Mouse (Mus musculus) monocyte, adult 2 months (primary cell): ENCODE measurements around the gene Pcgf6.
A peak's percentile ranks its signal among the peaks of the same experiment; 100 is the strongest.

Experiments used
- DNase-seq, 2 experiments: peaks; one replicate each; pipeline ENCODE4 v3.0.0; 2022; ENCODE audit warnings: low spot score in 2 of 2, low read depth in 1 of 2

Gene Pcgf6

GRCm38 (mm10) chr19:47050271-47051032 lies at the start of gene Pcgf6:
TSS of gene Pcgf6 (minus strand) at chr19:47050906.
- peak in 1 of 2 experiments; percentile 14 for DNase-seq

- peak; percentile 80 to 85 for DNase-seq
These were observed 39.9 kb upstream of the Pcgf6 start, which contains the start of the genes Usmg5 and Pdcd11 for GRCm38 (mm10) chr19:47090550-47091156. TSS of gene Usmg5 (minus strand) at chr19:47090647. TSS of gene Pdcd11 (plus strand) at chr19:47090768.

- peak in 1 of 2 experiments; percentile 13 for DNase-seq
These were observed 39.2 kb upstream of the Pcgf6 start for GRCm38 (mm10) chr19:47089718-47090525.

- DNase-seq = no peak
These were observed 37.5 kb upstream of the Pcgf6 start for GRCm38 (mm10) chr19:47088226-47088625.

- peak; percentile 66 for DNase-seq
These were observed 17.4 kb upstream of the Pcgf6 start for GRCm38 (mm10) chr19:47067924-47068611.

- peak; percentile 91 to 97 for DNase-seq
These were observed 16.6 kb upstream of the Pcgf6 start, which contains the start of gene Taf5 for GRCm38 (mm10) chr19:47067096-47067882. TSS of gene Taf5 (plus strand) at chr19:47067746.

- DNase-seq = no peak
These were observed 15.2 kb upstream of the Pcgf6 start for GRCm38 (mm10) chr19:47065860-47066259.

GRCm38 (mm10) chr19:47057684-47058083 lies 7.0 kb upstream of the Pcgf6 start:
- no peak for DNase-seq

- no peak for DNase-seq
These were observed 2.8 kb upstream of the Pcgf6 start for GRCm38 (mm10) chr19:47053471-47053870.

- no peak for DNase-seq
These were observed 2.2 kb upstream of the Pcgf6 start for GRCm38 (mm10) chr19:47052927-47053326.

- DNase-seq = no peak
These were observed 866 bp downstream of the Pcgf6 start for GRCm38 (mm10) chr19:47049840-47050239.

GRCm38 (mm10) chr19:47049061-47049460 lies 1.6 kb downstream of the Pcgf6 start:
- no peak for DNase-seq

GRCm38 (mm10) chr19:47047236-47047833 lies 3.4 kb downstream of the Pcgf6 start:
- no peak for DNase-seq

- DNase-seq = no peak
These were observed 4.4 kb downstream of the Pcgf6 start for GRCm38 (mm10) chr19:47046343-47046742.

- no peak for DNase-seq
These were observed 7.1 kb downstream of the Pcgf6 start for GRCm38 (mm10) chr19:47043608-47044007.

- no peak for DNase-seq
These were observed 9.8 kb downstream of the Pcgf6 start for GRCm38 (mm10) chr19:47040720-47041473.

GRCm38 (mm10) chr19:47036596-47036995 lies 14.1 kb downstream of the Pcgf6 start:
- no peak for DNase-seq

- DNase-seq = no peak
These were observed 15.8 kb downstream of the Pcgf6 start for GRCm38 (mm10) chr19:47034916-47035315.

GRCm38 (mm10) chr19:47031770-47032169 lies 18.9 kb downstream of the Pcgf6 start:
- no peak for DNase-seq
